Mouse (Mus musculus) embryonic fibroblast, embryonic 13.5 days (primary cell): ENCODE data around the gene Tnfrsf13c.

Source experiments
- CTCF ChIP-seq: IDR thresholded peaks from 2 replicates; pipeline ENCODE4 v1.5.1; 2011; ENCODE audit warnings: mild to moderate bottlenecking, control low read depth, low read length, moderate library complexity, borderline replicate concordance; ENCODE audit not compliant: insufficient read depth
- POLR2A ChIP-seq: IDR thresholded peaks from 2 replicates; pipeline ENCODE4 v1.6.1; 2011; ENCODE audit warnings: low read depth, mild to moderate bottlenecking, control low read depth, low read length, moderate library complexity

- TF ChIP-seq POLR2A: no peak
- no peak for TF ChIP-seq CTCF
These were observed 48.1 kb upstream of the Tnfrsf13c start for GRCm38 (mm10) chr15:82272295-82272694.
